Mouse (Mus musculus) kidney, postnatal 0 days (tissue): Measurements from ENCODE around the gene Exoc2. TPM values are rescaled to one million over a fixed set of nuclear protein-coding genes. Genes with fewer than 3 reads are reported as not detected.

ENCODE experiments used
- ATAC-seq: fragments of 200-750 bp; cut with Nextera tagmentation; replicated peaks from 2 replicates; pipeline ENCODE4 v1.8.0; 2017; ENCODE audit warnings: low read depth, moderate number of reproducible peaks, moderate TSS enrichment, moderate library complexity; ENCODE audit not compliant: low FRiP score
- DNase-seq: peaks from one replicate; pipeline ENCODE4 v3.0.0-alpha.2; 2016; ENCODE audit warnings: low spot score
- H3K27ac ChIP-seq: fragments of 300-500 bp; sonication (generic); 2 replicates; pipeline ENCODE4 v1.5.1; 2014; ENCODE audit warnings: mild to moderate bottlenecking
- H3K27me3 ChIP-seq: fragments of 300-500 bp; sonication (generic); 2 replicates; pipeline ENCODE4 v1.6.1; 2014; ENCODE audit warnings: low read length, mixed read lengths; ENCODE audit not compliant: insufficient read depth
- H3K36me3 ChIP-seq: fragments of 300-500 bp; sonication (generic); 2 replicates; pipeline ENCODE4 v1.6.1; 2014; ENCODE audit warnings: low read length, mixed read lengths; ENCODE audit not compliant: insufficient read depth
- H3K4me1 ChIP-seq: fragments of 300-500 bp; sonication (generic); replicated peaks from 2 replicates; pipeline ENCODE4 v1.6.1; 2014; ENCODE audit warnings: antibody characterized with exemption, low read length, mixed read lengths; ENCODE audit not compliant: insufficient read depth
- H3K4me2 ChIP-seq: fragments of 300-500 bp; sonication (generic); 2 replicates; pipeline ENCODE4 v1.6.1; 2014; ENCODE audit warnings: mild to moderate bottlenecking, low read length, moderate library complexity, mixed read lengths
- H3K4me3 ChIP-seq: fragments of 300-500 bp; sonication (generic); replicated peaks from 2 replicates; pipeline ENCODE4 v1.5.1; 2014; ENCODE audit warnings: low read depth, low read length
- H3K9ac ChIP-seq: fragments of 300-500 bp; sonication (generic); 2 replicates; pipeline ENCODE4 v1.6.1; 2014; ENCODE audit warnings: low read depth, low read length
- H3K9me3 ChIP-seq: fragments of 300-500 bp; sonication (generic); replicated peaks from 2 replicates; pipeline ENCODE4 v1.6.1; 2016; ENCODE audit warnings: low read length, inconsistent platforms, mixed read lengths
- CTCF ChIP-seq: IDR thresholded peaks from 2 replicates; pipeline ENCODE4 v1.5.1; 2016; ENCODE audit warnings: antibody characterized with exemption, low read depth, mild to moderate bottlenecking, moderate library complexity
- whole genome bisulfite sequencing: fragments of 180-500 bp; shearing (Covaris S2); extraction: QIAGEN DNeasy Blood & Tissue Kit; methylation state at CpG from one replicate; pipeline ENCODE4 v1.1.7; 2014; 5-methylcytosine and 5-hydroxymethylcytosine counted together
- polyA plus RNA-seq: library from polyadenylated mRNA; unstranded; fragments of >200 nt; fragmentation: Nextera tagmentation; extraction: Ambion mirVana; gene quantifications from 2 replicates; pipeline ENCODE4 v1.2.1, GENCODE M21; 2015

Exoc2 gene
- polyA plus RNA-seq, 1 experiment from 2014 or later: 22.1 TPM

DNA sequence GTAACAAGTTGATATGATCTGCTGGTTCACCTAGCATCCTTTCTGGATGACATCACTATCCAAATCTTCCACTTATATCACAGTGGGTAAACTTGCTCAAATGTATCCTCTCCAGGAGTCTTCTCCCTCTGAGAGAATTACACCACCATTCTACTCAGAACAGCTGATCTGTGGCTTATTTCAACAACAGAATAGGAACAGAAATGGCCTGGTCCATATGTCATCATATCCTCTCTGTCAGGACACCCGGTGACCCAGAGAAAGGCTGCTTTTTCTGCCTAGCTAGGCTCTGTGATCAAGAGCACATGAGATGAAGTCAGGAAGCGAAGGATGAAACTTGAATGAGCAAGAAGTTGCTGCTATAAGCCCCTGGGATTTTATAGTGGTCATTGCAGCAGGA is 13.8 kb upstream of the Exoc2 start:
- TF ChIP-seq CTCF: no peak
- no peaks in the 10 kb centered on the region for H3K9me3 ChIP-seq
- no peaks in the 10 kb centered on the region for H3K36me3 ChIP-seq
- H3K4me2 ChIP-seq: no peak overlapping the region
- no peak overlapping the region for H3K4me3 ChIP-seq
- no peak overlapping the region for H3K9ac ChIP-seq
- ATAC-seq (no peak), DNase-seq (no peak)
- H3K27ac ChIP-seq: no peak overlapping the region
- H3K27me3 ChIP-seq: no peaks in the 10 kb centered on the region
- H3K4me1 ChIP-seq: 0 out of 2 replicates have a peak, but pooled peaks cover 4% of the 10 kb centered on the region
- 77% methylated on average over 2 of the region's 2 CpGs for WGBS

DNA sequence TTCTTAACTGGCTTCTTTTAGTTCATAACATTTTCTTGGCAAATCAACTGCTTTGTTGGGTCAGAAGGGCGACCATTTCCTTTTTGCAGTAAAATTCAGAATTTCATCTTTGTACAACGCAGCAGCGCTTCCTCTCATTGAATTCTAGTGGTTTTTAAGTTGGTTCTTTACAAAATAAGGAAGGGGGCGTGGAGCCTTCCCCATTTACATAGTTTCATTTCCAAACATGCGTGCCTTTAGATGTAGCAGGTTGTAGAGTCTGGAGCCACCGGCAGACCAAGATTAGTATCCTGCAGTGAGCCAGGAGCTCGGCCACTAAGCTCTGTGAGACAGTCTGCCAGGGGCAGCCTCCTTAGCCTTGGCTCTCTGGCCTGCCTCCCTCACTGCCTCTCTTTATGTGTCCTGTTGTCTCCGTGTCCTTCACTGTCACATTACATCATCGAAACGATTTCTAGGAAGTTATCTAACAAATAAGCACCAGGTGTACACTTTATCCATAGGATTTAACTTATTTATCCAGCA is 13.1 kb upstream of the Exoc2 start:
- no peak for ATAC-seq
- Histone ChIP-seq H3K36me3 (no peaks in the 10 kb centered on the region), H3K4me3 (no peak overlapping the region), H3K27ac (no peak overlapping the region), H3K27me3 (no peaks in the 10 kb centered on the region), H3K9ac (no peak overlapping the region), H3K4me2 (no peak overlapping the region), H3K9me3 (no peaks in the 10 kb centered on the region), H3K4me1 (0 out of 2 replicates have a peak, but pooled peaks cover 4% of the 10 kb centered on the region)
- no peak for TF ChIP-seq CTCF
- 74% methylated on average over 10 of the region's 10 CpGs for WGBS
- peak; percentile 14 for DNase-seq

DNA sequence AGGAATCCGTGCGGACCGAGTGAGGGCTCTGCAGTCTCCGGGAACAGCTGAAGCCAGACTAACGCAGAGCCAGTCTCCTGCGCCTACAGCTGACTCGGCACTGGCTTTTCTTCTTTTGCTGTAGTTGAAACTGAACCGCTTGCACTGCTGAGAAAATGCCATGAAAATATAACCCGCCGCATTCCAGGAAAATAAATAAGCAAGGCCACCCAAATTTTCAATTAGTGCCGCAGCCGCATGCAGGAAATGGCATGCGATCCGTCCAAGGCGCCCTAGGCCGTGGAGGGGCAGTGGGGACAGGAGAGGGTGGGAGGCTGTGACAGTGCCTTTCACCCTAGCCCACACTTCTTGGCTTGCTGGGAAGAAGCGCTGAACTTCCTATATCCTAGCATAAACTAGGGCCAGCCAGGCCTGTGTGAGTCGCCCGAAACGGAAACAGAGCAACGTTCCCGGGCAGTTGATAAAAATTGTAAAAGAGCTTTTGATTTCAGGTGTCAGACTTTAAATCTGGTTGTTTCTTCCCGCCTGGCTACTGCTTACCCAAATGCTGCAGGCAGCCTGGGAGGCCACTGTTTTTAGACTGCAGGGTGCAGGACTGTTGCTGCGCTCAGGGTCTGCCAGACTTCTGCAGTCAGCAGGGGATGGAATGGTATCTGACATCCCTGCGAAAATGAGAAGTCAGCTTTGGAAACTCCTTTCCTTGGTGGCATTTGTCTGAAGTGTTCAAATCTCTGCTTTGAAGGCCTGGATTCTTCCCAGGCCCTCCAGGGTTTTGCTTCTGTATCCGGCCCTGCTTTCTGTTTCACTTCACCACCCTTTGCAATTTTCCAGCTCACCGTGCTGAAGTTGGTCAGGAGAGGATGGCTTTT is 11.9 kb upstream of the Exoc2 start:
- Histone ChIP-seq H3K36me3 (no peaks in the 10 kb centered on the region), H3K4me1 (0 out of 2 replicates have a peak, but pooled peaks cover 4% of the 10 kb centered on the region), H3K9me3 (no peaks in the 10 kb centered on the region), H3K27me3 (no peaks in the 10 kb centered on the region), H3K4me2 (peak overlapping the region; percentile 76), H3K9ac (peak overlapping the region; percentile 46; the same call in 1 of the 2 replicates), H3K4me3 (peak overlapping the region; percentile 35), H3K27ac (peak overlapping the region; percentile 15; the same call in 1 of the 2 replicates)
- ATAC-seq (no peak), DNase-seq (peak; percentile 68)
- WGBS: 15% methylated on average over 27 of the region's 27 CpGs
- no peak for TF ChIP-seq CTCF

DNA sequence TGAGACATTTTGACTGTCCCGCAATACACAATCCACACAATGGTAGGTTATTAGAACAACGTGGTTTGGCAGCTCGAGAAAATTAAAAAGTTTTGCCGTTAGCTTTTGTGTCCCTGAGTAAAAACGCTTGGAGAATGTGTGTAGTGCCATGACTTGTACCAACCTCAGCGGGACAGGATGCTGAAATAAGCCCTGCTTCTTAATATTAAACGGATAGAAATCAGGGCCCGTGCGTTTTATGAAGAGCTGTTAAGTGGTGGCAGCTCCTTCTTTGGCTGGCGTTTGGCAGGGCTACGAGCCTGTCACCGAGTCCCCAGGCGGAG is 11.3 kb upstream of the Exoc2 start:
- Histone ChIP-seq H3K4me3 (peak overlapping the region; percentile 35), H3K4me1 (0 out of 2 replicates have a peak, but pooled peaks cover 4% of the 10 kb centered on the region), H3K36me3 (no peaks in the 10 kb centered on the region), H3K27ac (peak overlapping the region; percentile 15; the same call in 1 of the 2 replicates), H3K9ac (peak overlapping the region; percentile 46; the same call in 1 of the 2 replicates), H3K9me3 (no peaks in the 10 kb centered on the region), H3K4me2 (peak overlapping the region; percentile 76), H3K27me3 (no peaks in the 10 kb centered on the region)
- ATAC-seq: no peak
- no peak for TF ChIP-seq CTCF
- WGBS: 19% methylated on average over 13 of the region's 13 CpGs
- no peak for DNase-seq

DNA sequence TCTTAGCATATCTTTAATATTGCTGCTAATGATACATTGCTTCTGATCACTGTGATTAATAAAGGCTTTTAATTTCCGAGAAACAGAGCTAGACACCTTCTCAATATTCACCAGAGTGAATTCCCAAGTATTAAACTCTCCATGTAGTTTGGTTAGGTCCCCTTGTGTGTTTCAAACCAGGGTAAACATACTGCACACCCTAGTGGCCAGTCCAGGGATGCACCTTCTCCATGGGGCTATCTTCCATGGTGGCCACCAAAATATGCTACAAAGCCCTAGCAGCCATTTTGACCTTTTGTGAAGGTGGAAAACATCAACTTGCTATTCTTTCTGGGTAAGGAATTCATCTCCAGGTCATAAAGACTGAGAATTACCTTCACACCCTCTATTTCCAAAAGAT is 7.8 kb upstream of the Exoc2 start:
- TF ChIP-seq CTCF: peak; percentile 71
- peak; percentile 46 for DNase-seq
- Histone ChIP-seq H3K4me1 (0 out of 2 replicates have a peak, but pooled peaks cover 4% of the 10 kb centered on the region), H3K4me3 (no peak overlapping the region), H3K4me2 (no peak overlapping the region), H3K27me3 (0 out of 2 replicates have a peak, but pooled peaks cover 3% of the 10 kb centered on the region), H3K27ac (no peak overlapping the region), H3K9ac (no peak overlapping the region), H3K9me3 (no peaks in the 10 kb centered on the region), H3K36me3 (no peaks in the 10 kb centered on the region)
- 67% methylated on average over 1 of the region's 1 CpGs for WGBS
- ATAC-seq: no peak

DNA sequence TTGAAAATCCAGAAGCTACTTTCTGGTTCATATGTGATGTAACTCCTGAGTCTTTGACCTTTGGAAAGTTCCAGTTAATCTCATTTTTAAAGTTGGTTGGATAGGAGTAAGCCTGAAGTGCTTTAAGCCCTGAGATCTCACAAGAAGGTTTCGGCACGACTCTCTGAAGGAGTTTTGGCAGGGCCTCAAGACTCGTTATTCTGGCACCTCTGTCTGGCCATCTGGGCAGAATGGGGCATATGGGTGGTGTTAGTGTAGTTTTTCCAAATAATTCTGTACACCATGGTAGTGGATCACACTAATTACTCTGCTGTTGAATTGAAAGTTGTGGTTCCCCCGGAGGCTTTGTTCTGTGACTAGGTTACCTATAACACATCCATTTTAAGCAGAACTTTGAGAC is 4.3 kb upstream of the Exoc2 start:
- H3K27me3 ChIP-seq: 0 out of 2 replicates have a peak, but pooled peaks cover 3% of the 10 kb centered on the region
- DNase-seq (no peak), ATAC-seq (no peak)
- no peak overlapping the region for H3K9ac ChIP-seq
- no peaks in the 10 kb centered on the region for H3K4me1 ChIP-seq
- H3K4me2 ChIP-seq: no peak overlapping the region
- H3K27ac ChIP-seq: no peak overlapping the region
- H3K9me3 ChIP-seq: no peaks in the 10 kb centered on the region
- 44% methylated on average over 4 of the region's 4 CpGs for WGBS
- no peak overlapping the region for H3K4me3 ChIP-seq
- TF ChIP-seq CTCF: no peak
- H3K36me3 ChIP-seq: no peaks in the 10 kb centered on the region
